Mouse (Mus musculus) adrenal gland, postnatal 14 days (tissue): ENCODE results near the gene Rora. TPM values are rescaled to one million over a fixed set of nuclear protein-coding genes. Genes with fewer than 3 reads are reported as not detected.

ENCODE experiments used
- DNase-seq: peaks from one replicate; pipeline ENCODE4 v3.0.0; 2021; ENCODE audit warnings: mixed read lengths
- total RNA-seq: library from RNA; stranded (reverse); gene quantifications from 2 replicates; pipeline ENCODE4 v1.2.3, GENCODE M21; 2021

Gene Rora
- total RNA-seq, 1 experiment from 2014 or later, result 56.5 TPM

- DNase-seq, result peak; percentile 78
Measured at GRCm38 (mm10) chr9:68956938-68957573, 303.5 kb downstream of the Rora start.

GRCm38 (mm10) chr9:68957793-68958192 lies 304.2 kb downstream of the Rora start:
- DNase-seq, result no peak

- DNase-seq, result no peak
Measured at GRCm38 (mm10) chr9:68958919-68959318, 305.3 kb downstream of the Rora start.

GRCm38 (mm10) chr9:68963898-68964297 lies 310.3 kb downstream of the Rora start:
- DNase-seq, result no peak

- peak; percentile 33 for DNase-seq
Measured at GRCm38 (mm10) chr9:68966540-68966939, 313.0 kb downstream of the Rora start.

- no peak for DNase-seq
Measured at GRCm38 (mm10) chr9:68970074-68970473, 316.5 kb downstream of the Rora start.

GRCm38 (mm10) chr9:68972277-68972676 lies 318.7 kb downstream of the Rora start:
- no peak for DNase-seq

- no peak for DNase-seq
Measured at GRCm38 (mm10) chr9:68974517-68974916, 320.9 kb downstream of the Rora start.

- no peak for DNase-seq
Measured at GRCm38 (mm10) chr9:68976136-68976535, 322.6 kb downstream of the Rora start.

GRCm38 (mm10) chr9:68976851-68977250 lies 323.3 kb downstream of the Rora start:
- DNase-seq, result no peak

- DNase-seq, result no peak
Measured at GRCm38 (mm10) chr9:68978656-68979055, 325.1 kb downstream of the Rora start.

- no peak for DNase-seq
Measured at GRCm38 (mm10) chr9:68980041-68980440, 326.5 kb downstream of the Rora start.

- no peak for DNase-seq
Measured at GRCm38 (mm10) chr9:68985046-68985445, 331.5 kb downstream of the Rora start.

GRCm38 (mm10) chr9:68985796-68986195 lies 332.2 kb downstream of the Rora start:
- DNase-seq, result no peak

- DNase-seq, result no peak
Measured at GRCm38 (mm10) chr9:68987290-68988042, 333.9 kb downstream of the Rora start.

- DNase-seq, result peak; percentile 52
Measured at GRCm38 (mm10) chr9:68988162-68988911, 334.8 kb downstream of the Rora start.

GRCm38 (mm10) chr9:68989885-68990449 lies 336.4 kb downstream of the Rora start:
- DNase-seq, result no peak

- peak; percentile 35 for DNase-seq
Measured at GRCm38 (mm10) chr9:68993881-68994280, 340.3 kb downstream of the Rora start.

GRCm38 (mm10) chr9:68998961-68999360 lies 345.4 kb downstream of the Rora start:
- no peak for DNase-seq

- DNase-seq, result no peak
Measured at GRCm38 (mm10) chr9:69004514-69004913, 350.9 kb downstream of the Rora start.

GRCm38 (mm10) chr9:69006666-69007065 lies 353.1 kb downstream of the Rora start:
- DNase-seq, result no peak

- no peak for DNase-seq
Measured at GRCm38 (mm10) chr9:69008706-69009105, 355.1 kb downstream of the Rora start.

GRCm38 (mm10) chr9:69010886-69011285 lies 357.3 kb downstream of the Rora start:
- DNase-seq, result peak; percentile 72
